Mouse (Mus musculus) midbrain, embryonic 13.5 days (tissue): ENCODE data around the gene Rnf217. TPM values are rescaled to one million over a fixed set of nuclear protein-coding genes. Genes with fewer than 3 reads are reported as not detected.

Source experiments
- ATAC-seq: fragments of 200-750 bp; cut with Nextera tagmentation; 2 replicates; pipeline ENCODE4 v1.8.0; 2017; ENCODE audit warnings: mild to moderate bottlenecking, moderate TSS enrichment, moderate library complexity
- H3K27ac ChIP-seq: fragments of 300-500 bp; sonication (generic); 2 replicates; pipeline ENCODE4 v1.5.1; 2015; ENCODE audit warnings: inconsistent platforms, mild to moderate bottlenecking, moderate library complexity
- H3K27me3 ChIP-seq: fragments of 300-500 bp; sonication (generic); 2 replicates; pipeline ENCODE4 v1.6.1; 2015; ENCODE audit warnings: mild to moderate bottlenecking, inconsistent platforms
- H3K36me3 ChIP-seq: fragments of 300-500 bp; sonication (generic); 2 replicates; pipeline ENCODE4 v1.6.1; 2015; ENCODE audit warnings: mild to moderate bottlenecking, inconsistent platforms
- H3K4me1 ChIP-seq: fragments of 300-500 bp; sonication (generic); replicated peaks from 2 replicates; pipeline ENCODE4 v1.6.1; 2015; ENCODE audit warnings: inconsistent platforms
- H3K4me2 ChIP-seq: fragments of 300-500 bp; sonication (generic); replicated peaks from 2 replicates; pipeline ENCODE4 v1.6.1; 2015; ENCODE audit warnings: moderate library complexity, mild to moderate bottlenecking, inconsistent platforms
- H3K4me3 ChIP-seq: fragments of 300-500 bp; sonication (generic); replicated peaks from 2 replicates; pipeline ENCODE4 v1.5.1; 2015; ENCODE audit warnings: mild to moderate bottlenecking, inconsistent platforms
- H3K9ac ChIP-seq: fragments of 300-500 bp; sonication (generic); replicated peaks from 2 replicates; pipeline ENCODE4 v1.6.1; 2015; ENCODE audit warnings: mild to moderate bottlenecking, inconsistent platforms
- H3K9me3 ChIP-seq: fragments of 300-500 bp; sonication (generic); 2 replicates; pipeline ENCODE4 v1.6.1; 2016; ENCODE audit warnings: mild to moderate bottlenecking, inconsistent platforms
- WGBS: fragments of 180-500 bp; shearing (Covaris S2); methylation state at CpG from one replicate; pipeline ENCODE4 v1.1.7; 2015; 5-methylcytosine and 5-hydroxymethylcytosine counted together
- polyA plus RNA-seq: library from polyadenylated mRNA; unstranded; fragments of >200 nt; fragmentation: Nextera tagmentation; extraction: Ambion mirVana; gene quantifications from 2 replicates; pipeline ENCODE4 v1.2.1, GENCODE M21; 2015

Rnf217 gene
- polyA plus RNA-seq, 1 experiment from 2014 or later: 1.4 TPM

GRCm38 (mm10) chr10:31465840-31466541 lies 143.0 kb downstream of the Rnf217 start:
- H3K36me3 ChIP-seq: no peaks in the 10 kb centered on the region
- WGBS: 90% methylated on average over 6 of the region's 6 CpGs
- H3K27me3 ChIP-seq: no peaks in the 10 kb centered on the region
- H3K4me1 ChIP-seq: no peaks in the 10 kb centered on the region
- no peak overlapping the region for H3K4me2 ChIP-seq
- H3K9ac ChIP-seq: no peak overlapping the region
- H3K27ac ChIP-seq: no peak overlapping the region
- no peak for ATAC-seq
- H3K9me3 ChIP-seq: no peaks in the 10 kb centered on the region
- no peak overlapping the region for H3K4me3 ChIP-seq

- no peak overlapping the region for H3K27ac ChIP-seq
- no peak overlapping the region for H3K4me2 ChIP-seq
- no peak overlapping the region for H3K4me3 ChIP-seq
- ATAC-seq: no peak
- H3K4me1 ChIP-seq: no peaks in the 10 kb centered on the region
- H3K9me3 ChIP-seq: no peaks in the 10 kb centered on the region
- H3K27me3 ChIP-seq: no peaks in the 10 kb centered on the region
- 81% methylated on average over 4 of the region's 4 CpGs for WGBS
- no peak overlapping the region for H3K9ac ChIP-seq
- no peaks in the 10 kb centered on the region for H3K36me3 ChIP-seq
These were observed 143.6 kb downstream of the Rnf217 start for GRCm38 (mm10) chr10:31465424-31465823.

GRCm38 (mm10) chr10:31463044-31463443 lies 145.9 kb downstream of the Rnf217 start:
- Histone ChIP-seq H3K4me1 (no peaks in the 10 kb centered on the region), H3K27me3 (no peaks in the 10 kb centered on the region), H3K9me3 (no peaks in the 10 kb centered on the region), H3K4me3 (no peak overlapping the region), H3K36me3 (no peaks in the 10 kb centered on the region), H3K27ac (no peak overlapping the region), H3K4me2 (no peak overlapping the region), H3K9ac (no peak overlapping the region)
- no peak for ATAC-seq
- WGBS: 94% methylated on average over 2 of the region's 2 CpGs

GRCm38 (mm10) chr10:31456806-31457205 lies 152.2 kb downstream of the Rnf217 start:
- H3K9me3 ChIP-seq: no peaks in the 10 kb centered on the region
- no peaks in the 10 kb centered on the region for H3K36me3 ChIP-seq
- WGBS: 44% methylated on average over 1 of the region's 1 CpGs
- no peak overlapping the region for H3K4me3 ChIP-seq
- H3K27me3 ChIP-seq: no peaks in the 10 kb centered on the region
- H3K27ac ChIP-seq: no peak overlapping the region
- no peak for ATAC-seq
- no peak overlapping the region for H3K9ac ChIP-seq
- no peaks in the 10 kb centered on the region for H3K4me1 ChIP-seq
- H3K4me2 ChIP-seq: no peak overlapping the region

GRCm38 (mm10) chr10:31447083-31447482 lies 161.9 kb downstream of the Rnf217 start:
- WGBS: 46% methylated on average over 1 of the region's 1 CpGs
- no peaks in the 10 kb centered on the region for H3K36me3 ChIP-seq
- H3K27me3 ChIP-seq: 0 out of 2 replicates have a peak, but pooled peaks cover 4% of the 10 kb centered on the region
- no peak overlapping the region for H3K4me2 ChIP-seq
- H3K27ac ChIP-seq: no peak overlapping the region
- no peak overlapping the region for H3K9ac ChIP-seq
- no peak overlapping the region for H3K4me3 ChIP-seq
- no peak for ATAC-seq
- H3K9me3 ChIP-seq: no peaks in the 10 kb centered on the region
- H3K4me1 ChIP-seq: peaks cover 3% of the 10 kb centered on the region; the same call in 1 of the 2 replicates

- no peaks in the 10 kb centered on the region for H3K36me3 ChIP-seq
- H3K27me3 ChIP-seq: 0 out of 2 replicates have a peak, but pooled peaks cover 4% of the 10 kb centered on the region
- H3K27ac ChIP-seq: no peak within 1 kb of the TSS
- peaks cover 3% of the 10 kb centered on the region; the same call in 1 of the 2 replicates for H3K4me1 ChIP-seq
- WGBS: 2% methylated on average over 56 of the region's 59 CpGs
- ATAC-seq: peak; percentile 100
- H3K9me3 ChIP-seq: no peaks in the 10 kb centered on the region
- H3K4me3 ChIP-seq: peak within 1 kb of the TSS; percentile 65
- peak within 1 kb of the TSS; percentile 80 for H3K4me2 ChIP-seq
- H3K9ac ChIP-seq: peak within 1 kb of the TSS; percentile 68
These were observed 163.5 kb downstream of the Rnf217 start, which contains the start of gene Tpd52l1 for GRCm38 (mm10) chr10:31445291-31446124. Gene Tpd52l1, minus strand, starts transcription at chr10:31445958.

- H3K27ac ChIP-seq: no peak overlapping the region
- no peak for ATAC-seq
- 71% methylated on average over 7 of the region's 7 CpGs for whole genome bisulfite sequencing
- no peaks in the 10 kb centered on the region for H3K36me3 ChIP-seq
- H3K4me1 ChIP-seq: peaks cover 3% of the 10 kb centered on the region; the same call in 1 of the 2 replicates
- H3K9me3 ChIP-seq: no peaks in the 10 kb centered on the region
- H3K4me2 ChIP-seq: no peak overlapping the region
- no peak overlapping the region for H3K9ac ChIP-seq
- no peak overlapping the region for H3K4me3 ChIP-seq
- 0 out of 2 replicates have a peak, but pooled peaks cover 4% of the 10 kb centered on the region for H3K27me3 ChIP-seq
These were observed 164.8 kb downstream of the Rnf217 start for GRCm38 (mm10) chr10:31444206-31444605.

Other genes starting within 250 kb of the Rnf217 start
- gene Tpd52l1, start 163.2 kb downstream of the Rnf217 start, polyA plus RNA-seq: 18.1 and 20.4 TPM in 2 replicates